Mouse (Mus musculus) olfactory bulb, adult 2 months (tissue): Measurements from ENCODE around the gene Ap1b1.

Experiments
- CTCF ChIP-seq: fragments of 200-500 bp; IDR thresholded peaks from 2 replicates; pipeline ENCODE4 v1.5.1; 2012; ENCODE audit warnings: low read depth, mild to moderate bottlenecking, low read length, moderate library complexity; ENCODE audit not compliant: insufficient read depth
- POLR2A ChIP-seq: fragments of 200-500 bp; IDR thresholded peaks from 2 replicates; pipeline ENCODE4 v1.6.1; 2012; ENCODE audit warnings: mild to moderate bottlenecking, low read depth, low read length, moderate library complexity; ENCODE audit not compliant: insufficient read depth

GRCm38 (mm10) chr11:5052200-5052854 is 65.7 kb downstream of the Ap1b1 start:
- TF ChIP-seq CTCF (no peak), POLR2A (no peak)
